Mouse (Mus musculus) hindbrain, postnatal 0 days (tissue): ENCODE results near the gene Macrod2. TPM values are rescaled to one million over a fixed set of nuclear protein-coding genes. Genes with fewer than 3 reads are reported as not detected.

ENCODE experiments used
- ATAC-seq: fragments of 200-750 bp; cut with Nextera tagmentation; 2 replicates; pipeline ENCODE4 v1.8.0; 2017; ENCODE audit warnings: mild to moderate bottlenecking, moderate TSS enrichment, moderate library complexity
- DNase-seq: peaks from one replicate; pipeline ENCODE4 v3.0.0-alpha.2; 2015; ENCODE audit warnings: low spot score
- H3K27ac ChIP-seq: fragments of 300-500 bp; sonication (generic); 2 replicates; pipeline ENCODE4 v1.5.1; 2014; ENCODE audit warnings: mild to moderate bottlenecking
- H3K27me3 ChIP-seq: fragments of 300-500 bp; sonication (generic); 2 replicates; pipeline ENCODE4 v1.6.1; 2014; ENCODE audit warnings: low read length, mixed read lengths; ENCODE audit not compliant: insufficient read depth
- H3K36me3 ChIP-seq: fragments of 300-500 bp; sonication (generic); 2 replicates; pipeline ENCODE4 v1.6.1; 2014; ENCODE audit warnings: low read length, mixed read lengths; ENCODE audit not compliant: insufficient read depth
- H3K4me1 ChIP-seq: fragments of 300-500 bp; sonication (generic); 2 replicates; pipeline ENCODE4 v1.6.1; 2014; ENCODE audit warnings: antibody characterized with exemption, low read length, mixed read lengths; ENCODE audit not compliant: insufficient read depth
- H3K4me2 ChIP-seq: fragments of 300-500 bp; sonication (generic); 2 replicates; pipeline ENCODE4 v1.6.1; 2014; ENCODE audit warnings: low read depth, mild to moderate bottlenecking, low read length, moderate library complexity, mixed read lengths
- H3K4me3 ChIP-seq: fragments of 300-500 bp; sonication (generic); 2 replicates; pipeline ENCODE4 v1.5.1; 2014; ENCODE audit warnings: low read length
- H3K9ac ChIP-seq: fragments of 300-500 bp; sonication (generic); replicated peaks from 2 replicates; pipeline ENCODE4 v1.6.1; 2014; ENCODE audit warnings: mild to moderate bottlenecking, low read length, moderate library complexity, mixed read lengths
- H3K9me3 ChIP-seq: fragments of 300-500 bp; sonication (generic); 2 replicates; pipeline ENCODE4 v1.6.1; 2016; ENCODE audit warnings: low read length, mixed read lengths
- CTCF ChIP-seq: IDR thresholded peaks from 2 replicates; pipeline ENCODE4 v1.5.1; 2016; ENCODE audit warnings: antibody characterized with exemption, control low read depth, low read depth
- WGBS: fragments of 180-500 bp; shearing (Covaris S2); extraction: QIAGEN DNeasy Blood & Tissue Kit; methylation state at CpG from one replicate; pipeline ENCODE4 v1.1.7; 2014; 5-methylcytosine and 5-hydroxymethylcytosine counted together
- polyA plus RNA-seq: library from polyadenylated mRNA; unstranded; fragments of >200 nt; fragmentation: Nextera tagmentation; extraction: Ambion mirVana; gene quantifications from 2 replicates; pipeline ENCODE4 v1.2.1, GENCODE M21; 2015
- total RNA-seq: library from RNA; depleted of rRNA; stranded (reverse); fragments of >200 nt; gene quantifications from 2 replicates; pipeline ENCODE4 v1.2.3, GENCODE M21; 2014

The Macrod2 gene
- total and polyA plus RNA-seq, 2 experiments from 2014 or later = 18.3 to 60.0 TPM

- Histone ChIP-seq H3K27ac (peak overlapping the region; percentile 42; the same call in 1 of the 2 replicates), H3K36me3 (no peaks in the 10 kb centered on the region), H3K4me3 (no peak overlapping the region), H3K9me3 (no peaks in the 10 kb centered on the region), H3K27me3 (no peaks in the 10 kb centered on the region), H3K9ac (no peak overlapping the region), H3K4me1 (peaks cover 5% of the 10 kb centered on the region; the same call in 1 of the 2 replicates), H3K4me2 (peak overlapping the region; percentile 38)
- WGBS = 29% methylated on average over 14 of the region's 14 CpGs
- ATAC-seq (peak; percentile 91), DNase-seq (peak; percentile 77)
- TF ChIP-seq CTCF = peak; percentile 58
Observed at GRCm38 (mm10) chr2:142057889-142058750, 1663.0 kb downstream of the Macrod2 start.

- no peaks in the 10 kb centered on the region for H3K9me3 ChIP-seq
- 44% methylated on average over 2 of the region's 2 CpGs for WGBS
- peak overlapping the region; percentile 38; the same call in 1 of the 2 replicates for H3K4me2 ChIP-seq
- ATAC-seq = peak; percentile 77; the same call in 1 of the 2 replicates
- peaks cover 5% of the 10 kb centered on the region; the same call in 1 of the 2 replicates for H3K4me1 ChIP-seq
- no peaks in the 10 kb centered on the region for H3K27me3 ChIP-seq
- TF ChIP-seq CTCF = no peak
- no peak overlapping the region for H3K4me3 ChIP-seq
- H3K36me3 ChIP-seq = no peaks in the 10 kb centered on the region
- DNase-seq = no peak
- H3K9ac ChIP-seq = no peak overlapping the region
- H3K27ac ChIP-seq = peak overlapping the region; percentile 42; the same call in 1 of the 2 replicates
Observed at GRCm38 (mm10) chr2:142058751-142059090, 1663.6 kb downstream of the Macrod2 start.

DNA sequence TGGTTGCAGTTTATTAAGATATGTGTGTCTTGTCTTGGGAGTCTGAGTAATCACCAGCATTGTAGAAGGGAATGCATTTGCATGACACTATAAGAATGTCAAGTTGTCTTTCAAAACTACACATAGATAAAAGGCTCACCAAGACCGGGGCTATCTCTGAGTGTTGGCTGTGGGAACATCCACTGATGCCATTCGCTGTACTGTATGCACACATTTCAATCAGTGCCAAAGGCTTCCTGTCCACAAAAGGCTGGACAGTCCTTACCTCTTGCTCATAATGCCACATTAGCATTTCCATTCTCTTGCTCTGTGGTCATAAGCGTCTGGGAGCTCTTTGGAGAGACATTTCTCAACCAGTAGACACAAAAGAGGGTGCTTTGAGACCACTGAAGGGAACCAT lies 1713.8 kb downstream of the Macrod2 start:
- 22% methylated on average over 3 of the region's 3 CpGs for WGBS
- H3K27ac ChIP-seq = no peak overlapping the region
- no peak overlapping the region for H3K4me2 ChIP-seq
- H3K9me3 ChIP-seq = no peaks in the 10 kb centered on the region
- no peak overlapping the region for H3K4me3 ChIP-seq
- TF ChIP-seq CTCF = no peak
- no peak for DNase-seq
- H3K9ac ChIP-seq = no peak overlapping the region
- ATAC-seq = no peak
- H3K4me1 ChIP-seq = no peaks in the 10 kb centered on the region
- H3K36me3 ChIP-seq = no peaks in the 10 kb centered on the region
- no peaks in the 10 kb centered on the region for H3K27me3 ChIP-seq

DNA sequence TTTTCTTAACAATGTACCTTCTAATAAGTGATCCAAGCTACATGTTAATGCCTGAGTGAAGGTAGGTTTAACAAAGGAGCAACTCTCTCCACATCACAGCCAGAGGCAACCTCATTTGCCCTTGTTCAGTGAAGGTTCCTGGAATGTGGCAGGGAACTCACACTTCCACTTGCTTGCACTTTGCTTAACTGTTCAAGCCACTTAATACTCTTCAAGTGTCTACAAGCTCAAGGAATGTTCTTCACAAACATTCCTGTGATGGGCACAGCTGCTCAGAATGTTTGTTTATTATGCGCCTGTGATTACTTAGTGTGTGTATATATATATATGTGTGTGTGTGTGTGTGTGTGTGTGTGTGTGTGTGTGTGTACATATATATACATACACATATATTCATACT lies 1721.5 kb downstream of the Macrod2 start:
- H3K27ac ChIP-seq = no peak overlapping the region
- no peaks in the 10 kb centered on the region for H3K27me3 ChIP-seq
- no peak for TF ChIP-seq CTCF
- H3K36me3 ChIP-seq = no peaks in the 10 kb centered on the region
- no peak overlapping the region for H3K9ac ChIP-seq
- DNase-seq = no peak
- ATAC-seq = no peak
- H3K9me3 ChIP-seq = no peaks in the 10 kb centered on the region
- no peaks in the 10 kb centered on the region for H3K4me1 ChIP-seq
- WGBS = 96% methylated on average over 1 of the region's 1 CpGs
- no peak overlapping the region for H3K4me2 ChIP-seq
- no peak overlapping the region for H3K4me3 ChIP-seq

- 74% methylated on average over 3 of the region's 3 CpGs for WGBS
- Histone ChIP-seq H3K9ac (no peak overlapping the region), H3K4me3 (no peak overlapping the region), H3K36me3 (no peaks in the 10 kb centered on the region), H3K27ac (no peak overlapping the region), H3K27me3 (no peaks in the 10 kb centered on the region), H3K4me1 (no peaks in the 10 kb centered on the region), H3K9me3 (no peaks in the 10 kb centered on the region), H3K4me2 (no peak overlapping the region)
- no peak for ATAC-seq
- TF ChIP-seq CTCF = no peak
- no peak for DNase-seq
Observed at GRCm38 (mm10) chr2:142128109-142128508, 1733.0 kb downstream of the Macrod2 start.

DNA sequence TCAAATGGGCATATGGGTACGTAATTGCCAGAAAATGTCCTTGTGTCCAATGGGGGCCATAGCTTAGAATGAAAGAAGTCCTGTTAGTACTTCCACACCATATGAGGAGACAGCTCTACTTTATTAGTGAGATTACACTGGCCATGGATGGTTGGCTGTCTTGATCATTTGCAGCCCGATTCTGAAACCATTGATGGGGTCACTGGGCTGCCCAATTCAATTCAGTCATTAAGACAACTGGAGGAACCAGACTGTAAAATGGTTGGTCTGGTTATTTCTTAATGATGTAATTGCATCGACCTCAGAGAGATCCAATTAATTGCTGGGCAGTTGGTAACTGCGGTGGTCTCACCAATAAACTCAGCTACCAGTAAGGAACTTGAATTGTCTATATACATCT lies 1734.1 kb downstream of the Macrod2 start:
- ATAC-seq (no peak), DNase-seq (no peak)
- H3K27me3 ChIP-seq = no peaks in the 10 kb centered on the region
- no peaks in the 10 kb centered on the region for H3K36me3 ChIP-seq
- no peak for TF ChIP-seq CTCF
- H3K9ac ChIP-seq = no peak overlapping the region
- no peak overlapping the region for H3K4me2 ChIP-seq
- H3K9me3 ChIP-seq = no peaks in the 10 kb centered on the region
- no peak overlapping the region for H3K27ac ChIP-seq
- H3K4me1 ChIP-seq = no peaks in the 10 kb centered on the region
- 82% methylated on average over 4 of the region's 4 CpGs for WGBS
- no peak overlapping the region for H3K4me3 ChIP-seq

DNA sequence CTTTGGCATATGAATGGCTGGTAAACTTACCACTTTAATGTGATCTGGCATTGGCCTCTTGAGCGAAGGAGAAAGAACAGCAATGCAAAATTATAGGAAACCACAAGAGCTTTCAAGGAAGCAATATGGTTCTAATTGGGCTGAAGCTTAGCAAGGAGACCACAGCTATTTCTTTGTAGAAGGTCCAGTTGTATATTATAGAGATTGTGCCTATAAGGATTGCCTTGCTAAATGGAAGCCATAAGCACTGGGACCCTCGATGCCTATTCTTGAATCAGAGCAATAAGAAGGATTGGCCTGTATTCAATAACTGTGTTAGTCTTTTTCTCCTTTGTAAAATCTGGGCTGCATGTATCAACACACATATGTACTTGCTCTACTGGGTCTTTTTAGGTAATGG lies 1754.2 kb downstream of the Macrod2 start:
- DNase-seq (no peak), ATAC-seq (no peak)
- Histone ChIP-seq H3K27me3 (no peaks in the 10 kb centered on the region), H3K36me3 (no peaks in the 10 kb centered on the region), H3K9me3 (no peaks in the 10 kb centered on the region), H3K4me3 (no peak overlapping the region), H3K9ac (no peak overlapping the region), H3K4me2 (no peak overlapping the region), H3K4me1 (no peaks in the 10 kb centered on the region), H3K27ac (no peak overlapping the region)
- TF ChIP-seq CTCF = no peak
- WGBS = 84% methylated on average over 2 of the region's 2 CpGs
